ENCODE assay signal across 19 mouse cellular contexts in genomic region chr17:67390851-67391250, GRCm38 (mm10). TPM values are rescaled to one million over a fixed set of nuclear protein-coding genes. Genes with fewer than 3 reads are reported as not detected.
DNase-seq lines count a peak whose midpoint lies in the region; ATAC-seq and TF ChIP-seq lines count a peak whose summit lies in the region.
"Had no signal": no experiment of that assay in that cellular context is flagged by ENCODE, and none has a peak within 500 bp of the region (broad histone marks: within the 10 kb centered on the region; RNA-seq: fewer than 3 reads in every experiment).

No protein-coding gene starts in this region.

- no peak for TF ChIP-seq CTCF in stomach, postnatal 0 days (IDR thresholded peaks at IDR 0.05; ENCODE audit: low read depth)

- DNase-seq in forebrain, embryonic 11.5 days (ENCODE audit: low spot score): peak; percentile 43
- DNase-seq in forebrain, embryonic 10.5 days (ENCODE audit: extremely low spot score, low spot score): no peak
- DNase-seq in retina, postnatal 7 days (ENCODE audit: low read depth, low spot score): peak; percentile 1
- no peak for DNase-seq in retina, postnatal 1 day
- peak; percentile 79 for DNase-seq in heart, embryonic 10.5 days (ENCODE audit: low spot score)
- no peak for DNase-seq in stomach, postnatal 0 days (ENCODE audit: low spot score)
- no peak for DNase-seq in gastrocnemius, adult 18-20 months (ENCODE audit: low spot score)
- no peak for DNase-seq in thymus, postnatal 10 days (ENCODE audit: low spot score in 2 of 2)
- DNase-seq: cerebellum, postnatal 10 days; kidney, adult 9 months; kidney, postnatal 4 days; layer of hippocampus, postnatal 36 days; lung, postnatal 14 days; right cerebral cortex, postnatal 25 days; thymus, adult 2 months had no signal

- WGBS in forebrain, embryonic 11.5 days: 75% methylated on average over 5 of the region's 5 CpGs
- 76% methylated on average over 5 of the region's 5 CpGs for WGBS in forebrain, embryonic 10.5 days
- 25% methylated on average over 5 of the region's 5 CpGs for WGBS in heart, embryonic 10.5 days
- 22% methylated on average over 5 of the region's 5 CpGs for WGBS in stomach, postnatal 0 days

- ATAC-seq in forebrain, embryonic 11.5 days (replicated peaks; ENCODE audit: low FRiP score): no peak
- ATAC-seq in stomach, postnatal 0 days (ENCODE audit: low FRiP score, low TSS enrichment): peak; percentile 26; the same call in 1 of the 2 replicates
- ATAC-seq: forebrain, embryonic 16.5 days; hindbrain, embryonic 16.5 days had no signal

- H3K36me3 ChIP-seq in forebrain, embryonic 11.5 days (ENCODE audit: control insufficient read depth, insufficient read depth, low read length): no peaks in the 10 kb centered on the region
- no peaks in the 10 kb centered on the region for H3K36me3 ChIP-seq in forebrain, embryonic 10.5 days (replicated peaks)
- H3K36me3 ChIP-seq in heart, embryonic 10.5 days: no peaks in the 10 kb centered on the region
- no peaks in the 10 kb centered on the region for H3K36me3 ChIP-seq in stomach, postnatal 0 days (ENCODE audit: control insufficient read depth, insufficient read depth, low read length)
- H3K36me3 ChIP-seq: liver, embryonic 15.5 days; midbrain, embryonic 10.5 days had no signal

- no peak overlapping the region for H3K4me3 ChIP-seq in forebrain, embryonic 11.5 days (ENCODE audit: low read depth, low read length)
- no peak overlapping the region for H3K4me3 ChIP-seq in forebrain, embryonic 10.5 days
- H3K4me3 ChIP-seq in heart, embryonic 10.5 days: no peak overlapping the region
- H3K4me3 ChIP-seq in stomach, postnatal 0 days (ENCODE audit: low read depth, low read length): no peak overlapping the region
- H3K4me3 ChIP-seq: liver, embryonic 15.5 days; midbrain, embryonic 10.5 days had no signal

- no peaks in the 10 kb centered on the region for H3K27me3 ChIP-seq in forebrain, embryonic 11.5 days (ENCODE audit: control insufficient read depth, insufficient read depth, low read length)
- no peaks in the 10 kb centered on the region for H3K27me3 ChIP-seq in forebrain, embryonic 10.5 days (ENCODE audit: poor library complexity, severe bottlenecking)
- no peaks in the 10 kb centered on the region for H3K27me3 ChIP-seq in heart, embryonic 10.5 days (ENCODE audit: insufficient read depth, poor library complexity, severe bottlenecking)
- H3K27me3 ChIP-seq in stomach, postnatal 0 days (ENCODE audit: control insufficient read depth, insufficient read depth, low read length): no peaks in the 10 kb centered on the region
- H3K27me3 ChIP-seq: liver, embryonic 15.5 days had no signal

- no peak overlapping the region for H3K4me2 ChIP-seq in forebrain, embryonic 11.5 days (ENCODE audit: low read depth, low read length, severe bottlenecking)
- no peak overlapping the region for H3K4me2 ChIP-seq in stomach, postnatal 0 days (replicated peaks; ENCODE audit: low read depth)
- H3K4me2 ChIP-seq: liver, embryonic 15.5 days had no signal

- no peaks in the 10 kb centered on the region for H3K4me1 ChIP-seq in forebrain, embryonic 11.5 days (replicated peaks; ENCODE audit: control insufficient read depth, insufficient read depth, low read length)
- peaks cover 25% of the 10 kb centered on the region for H3K4me1 ChIP-seq in forebrain, embryonic 10.5 days
- peaks cover 8% of the 10 kb centered on the region for H3K4me1 ChIP-seq in heart, embryonic 10.5 days
- H3K4me1 ChIP-seq in stomach, postnatal 0 days (replicated peaks; ENCODE audit: control insufficient read depth, insufficient read depth): no peaks in the 10 kb centered on the region
- H3K4me1 ChIP-seq: liver, embryonic 15.5 days had no signal

- no peaks in the 10 kb centered on the region for H3K9me3 ChIP-seq in forebrain, embryonic 11.5 days (ENCODE audit: control insufficient read depth, low read length)
- no peaks in the 10 kb centered on the region for H3K9me3 ChIP-seq in forebrain, embryonic 10.5 days
- no peaks in the 10 kb centered on the region for H3K9me3 ChIP-seq in heart, embryonic 10.5 days
- no peaks in the 10 kb centered on the region for H3K9me3 ChIP-seq in stomach, postnatal 0 days (ENCODE audit: control insufficient read depth, low read length)
- H3K9me3 ChIP-seq: liver, embryonic 15.5 days; midbrain, embryonic 10.5 days had no signal

- TF ChIP-seq EP300 in stomach, postnatal 0 days (optimal IDR thresholded peaks at IDR 0.05): no peak

- H3K9ac ChIP-seq in forebrain, embryonic 11.5 days (ENCODE audit: low read length): no peak overlapping the region
- no peak overlapping the region for H3K9ac ChIP-seq in stomach, postnatal 0 days (ENCODE audit: low read length)
- H3K9ac ChIP-seq: liver, embryonic 15.5 days had no signal

- H3K27ac ChIP-seq in forebrain, embryonic 11.5 days (ENCODE audit: low read depth, low read length): no peak overlapping the region
- no peak overlapping the region for H3K27ac ChIP-seq in forebrain, embryonic 10.5 days
- peak overlapping the region; percentile 49 for H3K27ac ChIP-seq in heart, embryonic 10.5 days
- no peak overlapping the region for H3K27ac ChIP-seq in stomach, postnatal 0 days (replicated peaks)
- H3K27ac ChIP-seq: liver, embryonic 15.5 days; midbrain, embryonic 10.5 days had no signal

RNA-seq across cellular contexts. Expression of gene Ptprm, which starts 36.6 kb away (rescaled TPM):
- polyA plus RNA-seq in forebrain, embryonic 11.5 days (2014; fragmentation: Nextera tagmentation; extraction: Ambion mirVana): 11.7 and 13.4 TPM in 2 replicates
- polyA plus RNA-seq in forebrain, embryonic 10.5 days (2016; fragmentation: Nextera tagmentation; extraction: Ambion mirVana): 6.7 and 8.4 TPM in 2 replicates
- polyA plus RNA-seq in heart, embryonic 10.5 days (2016; fragmentation: Nextera tagmentation; extraction: Ambion mirVana): 12.6 and 13.6 TPM in 2 replicates
- 3.6 and 4.4 TPM in 2 replicates for polyA plus RNA-seq in stomach, postnatal 0 days (2015; fragmentation: Nextera tagmentation; extraction: Ambion mirVana)
- 10 to 100 TPM; 24.8 to 24.9 TPM for total RNA-seq in gastrocnemius, adult 18-20 months (2021)

Comparison
In these comparisons a context has a peak if more than half of its experiments do, and no peak if none do; other contexts are left out.
1. DNase-seq: peak in forebrain, embryonic 11.5 days (single experiment), retina, postnatal 7 days (single experiment) and heart, embryonic 10.5 days (single experiment); none in forebrain, embryonic 10.5 days (single experiment), retina, postnatal 1 day (single experiment), stomach, postnatal 0 days (single experiment), gastrocnemius, adult 18-20 months (single experiment) and thymus, postnatal 10 days (0 of 2).